Mouse (Mus musculus) embryonic facial prominence, embryonic 15.5 days (tissue): ENCODE measurements around the gene Spint3. TPM values are rescaled to one million over a fixed set of nuclear protein-coding genes. Genes with fewer than 3 reads are reported as not detected.

ENCODE experiments used
- ATAC-seq: fragments of 200-750 bp; cut with Nextera tagmentation; 2 replicates; pipeline ENCODE4 v1.8.0; 2017; ENCODE audit warnings: low read depth, moderate TSS enrichment; ENCODE audit not compliant: insufficient number of reproducible peaks, low FRiP score, low TSS enrichment
- H3K27ac ChIP-seq: fragments of 300-500 bp; sonication (generic); replicated peaks from 2 replicates; pipeline ENCODE4 v1.5.1; 2015; ENCODE audit warnings: mild to moderate bottlenecking, inconsistent platforms
- H3K27me3 ChIP-seq: fragments of 300-500 bp; sonication (generic); 2 replicates; pipeline ENCODE4 v1.6.1; 2015; ENCODE audit warnings: inconsistent platforms
- H3K36me3 ChIP-seq: fragments of 300-500 bp; sonication (generic); 2 replicates; pipeline ENCODE4 v1.6.1; 2015; ENCODE audit warnings: mild to moderate bottlenecking, inconsistent platforms
- H3K4me1 ChIP-seq: fragments of 300-500 bp; sonication (generic); 2 replicates; pipeline ENCODE4 v1.6.1; 2015; ENCODE audit warnings: inconsistent platforms
- H3K4me2 ChIP-seq: fragments of 300-500 bp; sonication (generic); replicated peaks from 2 replicates; pipeline ENCODE4 v1.6.1; 2015; ENCODE audit warnings: mild to moderate bottlenecking, inconsistent platforms
- H3K4me3 ChIP-seq: fragments of 300-500 bp; sonication (generic); replicated peaks from 2 replicates; pipeline ENCODE4 v1.5.1; 2015; ENCODE audit warnings: mild to moderate bottlenecking, inconsistent platforms
- H3K9ac ChIP-seq: fragments of 300-500 bp; sonication (generic); 2 replicates; pipeline ENCODE4 v1.6.1; 2015; ENCODE audit warnings: inconsistent platforms
- H3K9me3 ChIP-seq: fragments of 300-500 bp; sonication (generic); replicated peaks from 2 replicates; pipeline ENCODE4 v1.6.1; 2016; ENCODE audit warnings: inconsistent platforms
- WGBS: fragments of 180-500 bp; shearing (Covaris S2); methylation state at CpG from one replicate; pipeline ENCODE4 v1.1.7; 2015; 5-methylcytosine and 5-hydroxymethylcytosine counted together
- polyA plus RNA-seq: library from polyadenylated mRNA; unstranded; fragments of >200 nt; fragmentation: Nextera tagmentation; extraction: Ambion mirVana; gene quantifications from 2 replicates; pipeline ENCODE4 v1.2.1, GENCODE M21; 2015

Spint3 gene
- polyA plus RNA-seq, 1 experiment from 2014 or later = not detected

- no peaks in the 10 kb centered on the region for H3K36me3 ChIP-seq
- WGBS = 81% methylated on average over 5 of the region's 5 CpGs
Measured at GRCm38 (mm10) chr2:164567460-164567859, 5.8 kb downstream of the Spint3 start.

GRCm38 (mm10) chr2:164566997-164567396 is 6.3 kb downstream of the Spint3 start:
- H3K4me3 ChIP-seq = no peak overlapping the region
- H3K9ac ChIP-seq = no peak overlapping the region
- no peak for ATAC-seq
- H3K27me3 ChIP-seq = peaks cover 4% of the 10 kb centered on the region; the same call in 1 of the 2 replicates
- H3K36me3 ChIP-seq = no peaks in the 10 kb centered on the region
- no peaks in the 10 kb centered on the region for H3K9me3 ChIP-seq
- peaks cover 17% of the 10 kb centered on the region for H3K4me1 ChIP-seq
- no peak overlapping the region for H3K4me2 ChIP-seq
- H3K27ac ChIP-seq = no peak overlapping the region
- WGBS = 85% methylated on average over 2 of the region's 2 CpGs

More at GRCm38 (mm10) chr2:164567460-164567859, 5.8 kb downstream of the Spint3 start:
- Histone ChIP-seq H3K27me3 (peaks cover 4% of the 10 kb centered on the region; the same call in 1 of the 2 replicates), H3K9me3 (no peaks in the 10 kb centered on the region), H3K4me3 (no peak overlapping the region), H3K9ac (no peak overlapping the region), H3K27ac (no peak overlapping the region), H3K4me1 (peaks cover 15% of the 10 kb centered on the region), H3K4me2 (no peak overlapping the region)
- no peak for ATAC-seq

- no peak overlapping the region for H3K27ac ChIP-seq
- H3K4me2 ChIP-seq = no peak overlapping the region
- no peak overlapping the region for H3K9ac ChIP-seq
- no peaks in the 10 kb centered on the region for H3K9me3 ChIP-seq
- peaks cover 4% of the 10 kb centered on the region; the same call in 1 of the 2 replicates for H3K27me3 ChIP-seq
- no peak overlapping the region for H3K4me3 ChIP-seq
- 53% methylated on average over 5 of the region's 5 CpGs for WGBS
- ATAC-seq = no peak
- no peaks in the 10 kb centered on the region for H3K36me3 ChIP-seq
- peaks cover 17% of the 10 kb centered on the region for H3K4me1 ChIP-seq
Measured at GRCm38 (mm10) chr2:164564346-164564745, 8.9 kb downstream of the Spint3 start.

DNA sequence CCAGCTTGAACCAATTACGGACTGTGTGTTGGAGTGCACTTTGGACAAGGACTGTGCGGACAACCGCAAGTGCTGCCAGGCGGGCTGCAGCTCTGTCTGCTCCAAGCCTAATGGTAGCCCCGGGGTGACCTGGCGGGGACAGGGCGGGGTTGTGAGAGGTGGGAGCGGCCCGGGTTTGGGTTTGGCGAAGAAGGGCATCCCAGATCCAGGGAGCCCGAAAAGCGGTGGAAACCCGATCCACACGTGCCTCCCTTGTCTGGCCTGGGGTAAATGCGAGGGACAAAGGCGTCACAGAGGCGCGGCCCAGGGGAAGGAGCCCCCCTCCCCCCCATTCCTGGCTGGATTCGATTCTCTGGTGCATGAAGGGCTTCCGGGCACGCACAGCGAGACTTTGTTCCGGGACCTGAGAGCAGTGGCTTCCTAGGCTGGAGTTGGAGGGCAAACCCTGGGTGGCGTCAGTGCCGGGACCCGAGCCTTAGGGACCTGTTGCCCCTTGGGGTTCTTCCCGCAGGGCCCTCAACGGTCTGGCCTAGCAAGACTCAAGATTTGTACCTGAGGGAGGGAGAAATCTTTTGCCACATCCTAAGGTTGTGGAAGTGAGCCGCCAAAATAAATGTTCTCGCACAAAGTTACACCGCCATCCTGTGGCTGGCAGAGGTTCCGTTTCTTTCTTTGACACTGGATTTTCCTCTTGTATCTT is 9.8 kb downstream of the Spint3 start:
- under 1% methylated on average over 30 of the region's 32 CpGs for WGBS
- Histone ChIP-seq H3K9ac (peak overlapping the region; percentile 41), H3K9me3 (no peaks in the 10 kb centered on the region), H3K4me1 (peaks cover 17% of the 10 kb centered on the region), H3K4me3 (peak overlapping the region; percentile 48), H3K36me3 (no peaks in the 10 kb centered on the region), H3K4me2 (peak overlapping the region; percentile 93), H3K27me3 (peaks cover 4% of the 10 kb centered on the region; the same call in 1 of the 2 replicates), H3K27ac (no peak overlapping the region)
- peak; percentile 80 for ATAC-seq

DNA sequence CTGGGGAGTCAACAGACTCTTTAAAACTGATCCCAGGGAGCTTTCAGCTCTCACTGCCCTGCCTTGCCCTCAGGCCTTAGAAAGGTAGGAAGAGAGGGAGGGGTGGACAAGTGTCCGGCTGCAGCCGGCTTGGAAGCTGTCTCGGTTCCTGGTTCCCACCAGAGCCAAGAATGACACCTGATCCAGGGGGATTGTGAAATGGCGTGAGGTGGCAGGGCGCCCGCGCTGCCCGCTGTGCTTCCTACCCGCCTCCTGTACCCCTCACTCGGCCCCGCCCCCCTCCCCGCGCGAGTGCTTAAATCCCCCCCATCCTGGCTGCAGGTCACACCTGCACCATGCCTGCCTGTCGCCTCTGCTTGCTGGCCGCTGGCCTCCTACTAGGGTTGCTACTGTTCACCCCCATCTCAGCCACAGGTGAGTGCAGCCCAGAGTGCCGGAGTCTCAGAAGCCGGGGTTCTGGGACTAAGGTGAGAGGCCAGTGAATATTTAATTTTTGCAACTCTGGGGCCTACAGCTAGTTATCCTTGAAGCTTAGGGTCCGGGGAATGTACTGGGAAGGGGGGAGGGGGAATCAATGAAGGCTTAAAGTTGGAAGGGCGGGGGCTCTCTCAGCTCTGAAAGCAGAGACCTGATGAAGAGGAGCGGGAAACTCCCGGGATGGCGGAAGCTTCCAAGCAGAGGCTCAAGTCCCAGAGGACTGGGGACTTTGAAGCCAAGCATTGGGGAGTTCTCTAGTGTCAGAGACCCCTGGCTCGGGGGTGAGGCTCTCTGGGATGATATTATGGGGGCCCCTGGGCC is 10.7 kb downstream of the Spint3 start, which contains the start of gene Wfdc2:
Gene Wfdc2, plus strand, starts transcription at position 23 of the 798 bp plus-strand sequence.
- peak; percentile 22; the same call in 1 of the 2 replicates for ATAC-seq
- H3K27me3 ChIP-seq = peaks cover 4% of the 10 kb centered on the region; the same call in 1 of the 2 replicates
- 3% methylated on average over 24 of the region's 24 CpGs for whole genome bisulfite sequencing
- H3K4me2 ChIP-seq = peak within 1 kb of the TSS; percentile 93
- H3K9ac ChIP-seq = peak within 1 kb of the TSS; percentile 41
- no peaks in the 10 kb centered on the region for H3K36me3 ChIP-seq
- peaks cover 17% of the 10 kb centered on the region for H3K4me1 ChIP-seq
- H3K4me3 ChIP-seq = peak within 1 kb of the TSS; percentile 48
- 0 out of 2 replicates have a peak within 1 kb of the TSS, but pooled peaks have one; percentile 1 for H3K27ac ChIP-seq
- H3K9me3 ChIP-seq = no peaks in the 10 kb centered on the region

- no peak for ATAC-seq
- Histone ChIP-seq H3K27ac (no peak overlapping the region), H3K4me3 (no peak overlapping the region), H3K4me1 (peaks cover 17% of the 10 kb centered on the region), H3K9me3 (no peaks in the 10 kb centered on the region), H3K27me3 (peaks cover 4% of the 10 kb centered on the region; the same call in 1 of the 2 replicates), H3K36me3 (no peaks in the 10 kb centered on the region), H3K4me2 (no peak overlapping the region), H3K9ac (no peak overlapping the region)
- WGBS = 86% methylated on average over 8 of the region's 8 CpGs
Measured at GRCm38 (mm10) chr2:164560106-164560505, 13.2 kb downstream of the Spint3 start.

- H3K9me3 ChIP-seq = no peaks in the 10 kb centered on the region
- H3K4me2 ChIP-seq = no peak overlapping the region
- no peak overlapping the region for H3K4me3 ChIP-seq
- ATAC-seq = no peak
- no peak overlapping the region for H3K9ac ChIP-seq
- no peak overlapping the region for H3K27ac ChIP-seq
- H3K4me1 ChIP-seq = peaks cover 17% of the 10 kb centered on the region
- no peaks in the 10 kb centered on the region for H3K27me3 ChIP-seq
- 38% methylated on average over 16 of the region's 16 CpGs for WGBS
- no peaks in the 10 kb centered on the region for H3K36me3 ChIP-seq
Measured at GRCm38 (mm10) chr2:164558991-164559645, 14.1 kb downstream of the Spint3 start.

- no peaks in the 10 kb centered on the region for H3K36me3 ChIP-seq
- no peak overlapping the region for H3K9ac ChIP-seq
- H3K9me3 ChIP-seq = no peaks in the 10 kb centered on the region
- no peak overlapping the region for H3K4me3 ChIP-seq
- H3K27ac ChIP-seq = no peak overlapping the region
- H3K4me1 ChIP-seq = peaks cover 12% of the 10 kb centered on the region
- 69% methylated on average over 8 of the region's 8 CpGs for WGBS
- H3K4me2 ChIP-seq = no peak overlapping the region
- H3K27me3 ChIP-seq = no peaks in the 10 kb centered on the region
- no peak for ATAC-seq
Measured at GRCm38 (mm10) chr2:164558426-164558825, 14.8 kb downstream of the Spint3 start.

DNA sequence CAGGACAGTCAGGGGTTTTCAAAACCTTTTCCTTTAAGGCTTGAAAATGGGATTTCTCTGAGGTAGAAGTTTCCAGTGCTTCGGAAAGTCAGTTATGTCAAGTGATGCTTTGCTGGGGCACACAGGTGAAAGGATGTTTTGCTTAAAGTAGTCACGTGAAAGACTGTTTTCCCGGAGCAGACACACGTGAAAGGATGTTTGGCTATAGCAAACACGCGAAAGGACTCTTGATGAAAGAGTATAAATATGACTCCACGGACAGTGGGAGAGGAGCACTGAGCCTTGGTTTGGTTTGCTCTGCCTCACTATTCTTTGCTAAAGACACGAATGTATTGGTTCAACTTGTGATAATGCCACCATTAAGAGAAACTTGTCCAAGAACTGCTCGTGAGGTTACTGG is 21.8 kb downstream of the Spint3 start:
- Histone ChIP-seq H3K27me3 (no peaks in the 10 kb centered on the region; the same call in 1 of the 2 replicates), H3K36me3 (no peaks in the 10 kb centered on the region), H3K9me3 (no peaks in the 10 kb centered on the region), H3K4me2 (no peak overlapping the region), H3K4me1 (0 out of 2 replicates have a peak, but pooled peaks cover 3% of the 10 kb centered on the region), H3K9ac (no peak overlapping the region), H3K4me3 (no peak overlapping the region), H3K27ac (no peak overlapping the region)
- ATAC-seq = no peak
- 86% methylated on average over 9 of the region's 9 CpGs for WGBS

GRCm38 (mm10) chr2:164550895-164551269 is 22.4 kb downstream of the Spint3 start:
- no peak for ATAC-seq
- no peaks in the 10 kb centered on the region for H3K36me3 ChIP-seq
- no peak overlapping the region for H3K9ac ChIP-seq
- no peaks in the 10 kb centered on the region for H3K9me3 ChIP-seq
- H3K4me2 ChIP-seq = no peak overlapping the region
- H3K4me1 ChIP-seq = 0 out of 2 replicates have a peak, but pooled peaks cover 3% of the 10 kb centered on the region
- H3K4me3 ChIP-seq = no peak overlapping the region
- 76% methylated on average over 2 of the region's 2 CpGs for WGBS
- no peak overlapping the region for H3K27ac ChIP-seq
- H3K27me3 ChIP-seq = no peaks in the 10 kb centered on the region; the same call in 1 of the 2 replicates
